Mouse (Mus musculus) neural tube, embryonic 11.5 days (tissue): ENCODE results near the gene Mphosph9. TPM values are rescaled to one million over a fixed set of nuclear protein-coding genes. Genes with fewer than 3 reads are reported as not detected.
"Not testable (repeated sequence)": the region's sequence is repeated elsewhere in the genome, so short reads cannot be mapped to it uniquely, and the experiment has no call there.

ENCODE experiments used
- ATAC-seq: fragments of 200-750 bp; cut with Nextera tagmentation; 2 replicates; pipeline ENCODE4 v1.8.0; 2017; ENCODE audit warnings: moderate number of reproducible peaks, mild to moderate bottlenecking, moderate TSS enrichment, moderate library complexity; ENCODE audit not compliant: insufficient read depth, low FRiP score, low TSS enrichment
- DNase-seq: peaks from one replicate; pipeline ENCODE4 v3.0.0-alpha.2; 2015; ENCODE audit warnings: low spot score
- H3K27ac ChIP-seq: fragments of 300-500 bp; sonication (generic); 2 replicates; pipeline ENCODE4 v1.5.1; 2014; ENCODE audit warnings: low read depth, mild to moderate bottlenecking, low read length
- H3K27me3 ChIP-seq: fragments of 300-500 bp; sonication (generic); 2 replicates; pipeline ENCODE4 v1.6.1; 2014; ENCODE audit warnings: mild to moderate bottlenecking, low read length, mixed read lengths; ENCODE audit not compliant: control insufficient read depth, insufficient read depth
- H3K36me3 ChIP-seq: fragments of 300-500 bp; sonication (generic); 2 replicates; pipeline ENCODE4 v1.6.1; 2014; ENCODE audit warnings: mild to moderate bottlenecking, low read length, moderate library complexity, mixed read lengths; ENCODE audit not compliant: control insufficient read depth, insufficient read depth
- H3K4me1 ChIP-seq: fragments of 300-500 bp; sonication (generic); 2 replicates; pipeline ENCODE4 v1.6.1; 2014; ENCODE audit warnings: low read length, mixed read lengths; ENCODE audit not compliant: control insufficient read depth, insufficient read depth
- H3K4me2 ChIP-seq: fragments of 300-500 bp; sonication (generic); 2 replicates; pipeline ENCODE4 v1.6.1; 2014; ENCODE audit warnings: low read depth, mild to moderate bottlenecking, moderate library complexity
- H3K4me3 ChIP-seq: fragments of 300-500 bp; sonication (generic); 2 replicates; pipeline ENCODE4 v1.5.1; 2014; ENCODE audit warnings: low read depth, low read length
- H3K9ac ChIP-seq: fragments of 300-500 bp; sonication (generic); 2 replicates; pipeline ENCODE4 v1.6.1; 2014; ENCODE audit warnings: mild to moderate bottlenecking, low read length
- H3K9me3 ChIP-seq: fragments of 300-500 bp; sonication (generic); 2 replicates; pipeline ENCODE4 v1.6.1; 2016; ENCODE audit warnings: low read length; ENCODE audit not compliant: control insufficient read depth
- WGBS: fragments of 180-500 bp; shearing (Covaris S2); extraction: QIAGEN DNeasy Blood & Tissue Kit; methylation state at CpG from one replicate; pipeline ENCODE4 v1.1.7; 2014; 5-methylcytosine and 5-hydroxymethylcytosine counted together
- polyA plus RNA-seq: library from polyadenylated mRNA; unstranded; fragments of >200 nt; fragmentation: Nextera tagmentation; extraction: Ambion mirVana; gene quantifications from 2 replicates; pipeline ENCODE4 v1.2.1, GENCODE M21; 2014

Gene Mphosph9
- polyA plus RNA-seq, 1 experiment from 2014 or later, result 16.5 TPM

DNA sequence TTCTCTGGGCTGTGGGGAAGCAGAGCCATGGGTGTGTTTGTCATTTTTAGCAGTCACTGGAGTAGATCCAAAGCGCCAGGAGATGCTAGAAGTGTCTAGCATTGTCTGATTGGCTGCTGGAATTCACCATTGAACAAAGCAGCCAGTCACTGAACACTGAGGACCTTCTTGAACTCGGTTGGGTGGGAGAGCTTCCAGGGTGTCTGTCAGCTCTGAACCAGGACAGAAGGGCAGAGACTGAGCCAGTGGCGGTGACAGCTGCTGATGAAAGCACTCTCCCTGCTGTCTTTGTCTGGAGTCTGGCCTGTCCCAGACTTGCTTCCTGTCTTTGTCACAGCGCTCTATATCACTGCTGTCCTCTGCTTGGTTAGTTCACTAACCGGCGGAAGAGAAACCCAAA lies 6.6 kb upstream of the Mphosph9 start:
- no peaks in the 10 kb centered on the region for H3K27me3 ChIP-seq
- H3K4me1 ChIP-seq, result peaks cover 5% of the 10 kb centered on the region; the same call in 1 of the 2 replicates
- ATAC-seq (peak; percentile 87), DNase-seq (peak; percentile 64)
- 27% methylated on average over 6 of the region's 6 CpGs for WGBS
- peak overlapping the region; percentile 88 for H3K27ac ChIP-seq
- H3K36me3 ChIP-seq, result no peaks in the 10 kb centered on the region
- H3K4me3 ChIP-seq, result no peak overlapping the region
- no peaks in the 10 kb centered on the region for H3K9me3 ChIP-seq
- peak overlapping the region; percentile 32; the same call in 1 of the 2 replicates for H3K9ac ChIP-seq
- no peak overlapping the region for H3K4me2 ChIP-seq

DNA sequence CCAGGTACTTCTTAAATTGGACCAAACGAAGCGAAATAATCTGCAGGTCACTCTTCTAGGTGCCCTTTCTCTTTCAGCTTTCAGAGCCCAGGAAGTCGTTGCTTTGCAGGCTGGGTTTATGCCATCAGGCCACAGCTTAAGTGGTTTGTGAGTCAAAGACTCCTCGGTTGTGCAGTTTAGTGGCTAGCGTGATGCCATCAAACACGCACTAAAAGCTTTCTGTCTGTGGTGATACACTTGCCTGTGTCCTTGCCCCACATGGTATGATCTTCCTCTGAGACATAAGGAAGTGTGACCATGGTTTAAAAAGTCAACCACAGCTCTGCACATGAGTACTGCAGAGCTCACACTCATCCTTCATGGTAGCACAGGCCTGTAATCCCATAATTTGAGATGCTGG lies 2.3 kb upstream of the Mphosph9 start:
- no peaks in the 10 kb centered on the region for H3K9me3 ChIP-seq

DNA sequence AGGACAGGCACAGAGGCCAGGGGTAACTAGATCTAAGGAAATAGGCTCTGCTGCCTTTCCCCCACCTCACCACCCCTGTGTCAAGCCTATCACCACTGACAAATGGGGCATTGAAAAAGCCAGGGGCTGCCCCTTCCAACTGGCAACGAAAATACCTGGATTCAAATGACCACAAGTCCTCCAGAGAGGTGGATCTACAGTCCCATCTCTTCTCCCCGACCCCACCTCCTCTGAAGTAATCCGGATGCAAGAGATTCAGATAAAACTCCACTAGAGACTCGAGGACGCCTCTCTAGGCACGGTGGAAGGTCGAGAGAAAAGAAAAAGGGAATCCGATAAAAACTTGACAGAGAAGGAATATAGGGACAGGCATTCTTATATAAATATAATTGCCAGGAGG lies 943 bp downstream of the Mphosph9 start:
- Histone ChIP-seq H3K4me2 (peak overlapping the region; percentile 84), H3K36me3 (peaks cover 2% of the 10 kb centered on the region; the same call in 1 of the 2 replicates), H3K27ac (peak overlapping the region; percentile 92; the same call in 1 of the 2 replicates), H3K4me1 (peaks cover 11% of the 10 kb centered on the region), H3K4me3 (peak overlapping the region; percentile 58), H3K27me3 (no peaks in the 10 kb centered on the region), H3K9ac (peak overlapping the region; percentile 82), H3K9me3 (no peaks in the 10 kb centered on the region)
- WGBS, result 5% methylated on average over 8 of the region's 8 CpGs
- DNase-seq (no peak), ATAC-seq (no peak)

More for the DNA sequence above, 2.3 kb upstream of the Mphosph9 start:
- Histone ChIP-seq H3K9ac (no peak overlapping the region), H3K4me3 (no peak overlapping the region), H3K27ac (no peak overlapping the region), H3K4me1 (peaks cover 11% of the 10 kb centered on the region), H3K4me2 (no peak overlapping the region), H3K27me3 (no peaks in the 10 kb centered on the region), H3K36me3 (no peaks in the 10 kb centered on the region)
- 93% methylated on average over 6 of the region's 6 CpGs for WGBS
- no peak for ATAC-seq
- DNase-seq, result no peak

GRCm38 (mm10) chr5:124317648-124318047 lies 10.1 kb downstream of the Mphosph9 start:
- H3K27ac ChIP-seq, result no peak overlapping the region
- no peak overlapping the region for H3K4me2 ChIP-seq
- H3K9me3 ChIP-seq, result no peaks in the 10 kb centered on the region
- 95% methylated on average over 7 of the region's 7 CpGs for WGBS
- H3K36me3 ChIP-seq, result peaks cover 24% of the 10 kb centered on the region
- H3K9ac ChIP-seq, result no peak overlapping the region
- no peaks in the 10 kb centered on the region for H3K27me3 ChIP-seq
- DNase-seq (no peak), ATAC-seq (no peak)
- H3K4me3 ChIP-seq, result no peak overlapping the region
- no peaks in the 10 kb centered on the region for H3K4me1 ChIP-seq

GRCm38 (mm10) chr5:124315941-124316340 lies 11.8 kb downstream of the Mphosph9 start:
- ATAC-seq (no peak), DNase-seq (no peak)
- Histone ChIP-seq H3K9me3 (no peaks in the 10 kb centered on the region), H3K36me3 (peaks cover 34% of the 10 kb centered on the region), H3K27me3 (no peaks in the 10 kb centered on the region), H3K27ac (no peak overlapping the region), H3K4me3 (no peak overlapping the region), H3K4me2 (no peak overlapping the region), H3K4me1 (no peaks in the 10 kb centered on the region), H3K9ac (no peak overlapping the region)
- WGBS, result 91% methylated on average over 11 of the region's 11 CpGs

GRCm38 (mm10) chr5:124315498-124315897 lies 12.3 kb downstream of the Mphosph9 start:
- H3K36me3 ChIP-seq, result peaks cover 37% of the 10 kb centered on the region
- no peaks in the 10 kb centered on the region for H3K4me1 ChIP-seq
- no peak overlapping the region for H3K4me3 ChIP-seq
- DNase-seq (no peak), ATAC-seq (no peak)
- no peak overlapping the region for H3K9ac ChIP-seq
- H3K4me2 ChIP-seq, result no peak overlapping the region
- 92% methylated on average over 9 of the region's 9 CpGs for WGBS
- H3K9me3 ChIP-seq, result no peaks in the 10 kb centered on the region
- no peak overlapping the region for H3K27ac ChIP-seq
- H3K27me3 ChIP-seq, result no peaks in the 10 kb centered on the region

DNA sequence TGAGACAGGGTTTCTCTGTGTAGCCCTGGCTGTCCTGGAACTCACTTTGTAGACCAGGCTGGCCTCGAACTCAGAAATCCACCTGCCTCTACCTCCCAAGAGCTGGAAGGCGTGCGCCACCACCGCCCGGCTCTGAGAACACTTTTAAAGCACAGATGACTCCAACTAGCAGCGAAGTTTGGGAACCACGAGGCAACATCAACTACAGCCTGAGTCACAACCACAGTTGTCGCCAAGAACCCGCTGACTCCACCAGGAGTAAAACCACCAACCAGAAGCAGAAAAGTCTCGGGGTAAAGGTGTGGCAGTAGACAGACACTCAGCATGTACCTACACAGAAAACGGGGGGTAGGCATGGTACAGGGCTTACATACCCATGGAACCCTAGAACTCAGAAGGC lies 17.7 kb downstream of the Mphosph9 start:
- Histone ChIP-seq H3K4me2 (no peak overlapping the region), H3K27me3 (no peaks in the 10 kb centered on the region), H3K9me3 (no peaks in the 10 kb centered on the region), H3K4me3 (no peak overlapping the region), H3K4me1 (no peaks in the 10 kb centered on the region), H3K36me3 (peaks cover 43% of the 10 kb centered on the region), H3K9ac (no peak overlapping the region), H3K27ac (no peak overlapping the region)
- DNase-seq (no peak), ATAC-seq (no peak)
- 95% methylated on average over 11 of the region's 11 CpGs for WGBS

- Histone ChIP-seq H3K36me3 (peaks cover 39% of the 10 kb centered on the region), H3K4me1 (no peaks in the 10 kb centered on the region), H3K27ac (no peak overlapping the region), H3K9ac (no peak overlapping the region), H3K4me3 (no peak overlapping the region), H3K27me3 (no peaks in the 10 kb centered on the region), H3K4me2 (no peak overlapping the region), H3K9me3 (no peaks in the 10 kb centered on the region)
- ATAC-seq (no peak), DNase-seq (no peak)
- WGBS, result 90% methylated on average over 10 of the region's 10 CpGs
Observed at GRCm38 (mm10) chr5:124309155-124309554, 18.6 kb downstream of the Mphosph9 start.

GRCm38 (mm10) chr5:124302853-124303252 lies 24.9 kb downstream of the Mphosph9 start:
- not testable (repeated sequence) for H3K4me2 ChIP-seq, ATAC-seq, H3K4me3 ChIP-seq, DNase-seq, H3K27ac ChIP-seq, H3K9ac ChIP-seq, H3K4me1 ChIP-seq, H3K27me3 ChIP-seq, H3K9me3 ChIP-seq
- 94% methylated on average over 6 of the region's 6 CpGs for WGBS
- H3K36me3 ChIP-seq, result peaks cover 31% of the 10 kb centered on the region
